Mouse (Mus musculus): Measurements from ENCODE around the gene Fndc3a.

Gene Fndc3a

GRCm38 (mm10) chr14:72671911-72672310, 37.9 kb downstream of the Fndc3a start:
- no peak for DNase-seq (ENCODE audit: low read depth, low spot score)

GRCm38 (mm10) chr14:72670987-72671386, 38.8 kb downstream of the Fndc3a start:
- peak; percentile 26 for DNase-seq (ENCODE audit: low read depth, low spot score)

- DNase-seq (ENCODE audit: low read depth, low spot score): no peak
Measured at GRCm38 (mm10) chr14:72649268-72649667, 60.5 kb downstream of the Fndc3a start.

DNA sequence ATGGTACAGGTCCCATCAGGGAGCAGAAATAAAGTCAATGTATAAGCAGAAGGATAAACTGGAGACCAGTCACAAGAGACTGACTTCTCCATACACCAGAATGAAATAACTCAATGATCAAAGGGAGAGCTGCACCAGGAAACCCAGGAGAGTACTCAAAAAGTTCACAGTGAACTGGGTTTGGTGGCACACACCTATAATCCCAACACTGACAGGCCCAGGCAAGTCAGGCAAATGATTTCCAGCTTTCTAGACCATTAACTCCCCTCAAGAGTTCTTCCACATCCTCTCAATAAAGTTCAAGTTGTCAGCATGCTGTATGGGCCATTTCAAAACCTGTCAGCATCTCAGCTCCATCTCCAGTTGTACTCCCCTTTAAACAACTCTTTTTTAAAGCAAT, 64.3 kb downstream of the Fndc3a start:
- no peak for DNase-seq (ENCODE audit: low read depth, low spot score)

DNA sequence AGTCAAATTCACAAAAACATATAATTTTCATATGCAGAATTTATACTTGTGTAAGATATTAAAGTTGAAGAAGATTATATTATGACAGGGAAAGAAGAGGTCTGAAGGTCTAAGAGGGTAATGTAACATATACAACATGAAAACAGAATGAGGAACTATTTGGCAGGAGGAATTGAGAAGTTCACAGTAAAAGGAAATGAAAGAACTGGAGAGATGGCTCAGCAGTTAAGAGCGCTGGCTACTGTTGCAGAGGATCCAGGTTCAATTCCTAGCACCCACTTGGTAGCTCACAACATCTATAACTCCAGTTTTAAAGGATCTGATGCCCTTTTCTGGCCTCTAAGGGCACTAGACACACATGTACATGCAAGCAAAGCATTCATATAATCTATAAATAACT, 65.2 kb downstream of the Fndc3a start:
- DNase-seq (ENCODE audit: low read depth, low spot score): peak; percentile 57

DNA sequence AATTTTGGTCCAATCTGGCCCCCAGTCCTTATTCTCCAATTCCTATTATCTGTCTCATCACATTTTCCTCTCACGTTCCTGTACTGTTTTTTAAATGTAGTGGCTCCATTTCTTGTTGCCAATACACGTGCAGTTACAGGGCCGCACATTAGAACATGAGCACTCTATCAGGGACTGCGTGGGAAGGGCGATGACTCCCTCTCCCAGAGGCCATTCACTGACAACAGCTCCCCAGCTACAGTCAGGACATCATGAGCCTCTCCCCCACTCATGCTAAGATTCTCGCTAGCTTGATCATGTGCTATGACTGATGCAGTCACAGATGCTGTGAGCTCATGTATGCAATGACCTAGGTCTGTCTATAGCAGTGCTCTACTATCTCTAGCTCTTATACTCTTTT, 71.3 kb downstream of the Fndc3a start:
- no peak for DNase-seq (ENCODE audit: low read depth, low spot score)

DNA sequence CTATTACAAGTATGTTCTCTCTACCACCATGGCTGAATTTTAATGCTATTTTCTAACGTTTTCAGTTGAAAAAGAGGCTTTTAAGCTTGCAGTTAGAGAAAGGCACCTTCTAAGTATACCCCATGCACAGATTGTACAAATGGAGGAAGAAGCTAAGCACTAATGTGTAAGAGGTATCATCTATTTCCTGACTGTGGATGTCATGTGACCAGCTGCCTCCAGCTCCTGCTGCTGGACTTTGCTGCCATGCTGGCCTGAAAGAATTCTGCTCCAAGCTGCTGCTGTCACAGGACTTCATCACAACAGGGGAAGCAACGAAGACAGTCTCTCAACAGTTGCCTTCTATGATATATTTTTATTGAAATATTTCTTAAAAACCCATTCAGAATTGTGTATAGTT, 76.2 kb downstream of the Fndc3a start:
- DNase-seq (ENCODE audit: low read depth, low spot score): no peak

- DNase-seq (ENCODE audit: low read depth, low spot score): no peak
Measured at GRCm38 (mm10) chr14:72625411-72625810, 84.4 kb downstream of the Fndc3a start.

DNA sequence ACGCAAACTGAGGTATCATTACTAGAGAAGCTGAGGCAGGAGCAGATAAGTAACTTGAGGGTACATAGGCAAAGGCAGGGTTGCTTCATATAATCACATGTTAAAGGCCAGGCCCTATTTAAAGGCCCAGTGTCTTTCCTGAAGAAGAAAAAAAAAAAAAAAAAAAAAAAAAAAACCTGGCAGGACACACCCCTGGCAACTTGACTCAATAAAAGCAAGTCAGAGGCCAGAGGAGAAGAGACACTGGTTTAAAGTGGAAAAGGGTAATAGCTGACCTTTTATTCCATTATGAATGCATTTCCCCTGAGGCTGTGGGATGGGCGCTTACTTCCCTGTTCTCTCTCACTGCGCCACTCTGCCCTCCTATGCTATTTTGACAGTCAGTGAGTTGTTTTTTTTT, 105.7 kb downstream of the Fndc3a start:
- no peak for DNase-seq (ENCODE audit: low read depth, low spot score)

DNA sequence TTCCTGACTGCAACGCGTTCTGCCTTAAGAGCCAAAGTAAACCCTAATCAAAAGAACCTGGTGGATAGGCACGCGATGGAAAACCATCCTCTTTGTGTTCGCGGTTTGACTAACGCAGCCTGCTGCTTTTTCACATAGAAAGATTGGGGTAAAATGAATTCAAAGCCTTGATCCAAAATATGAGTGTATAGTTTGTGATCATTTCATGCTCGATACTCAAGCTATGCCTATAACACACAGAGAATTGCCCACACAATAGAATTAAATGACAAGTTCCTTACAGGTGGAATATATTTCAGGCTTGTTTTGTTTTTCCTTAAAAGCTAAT, 106.6 kb downstream of the Fndc3a start:
- no peak for DNase-seq (ENCODE audit: low read depth, low spot score)

DNA sequence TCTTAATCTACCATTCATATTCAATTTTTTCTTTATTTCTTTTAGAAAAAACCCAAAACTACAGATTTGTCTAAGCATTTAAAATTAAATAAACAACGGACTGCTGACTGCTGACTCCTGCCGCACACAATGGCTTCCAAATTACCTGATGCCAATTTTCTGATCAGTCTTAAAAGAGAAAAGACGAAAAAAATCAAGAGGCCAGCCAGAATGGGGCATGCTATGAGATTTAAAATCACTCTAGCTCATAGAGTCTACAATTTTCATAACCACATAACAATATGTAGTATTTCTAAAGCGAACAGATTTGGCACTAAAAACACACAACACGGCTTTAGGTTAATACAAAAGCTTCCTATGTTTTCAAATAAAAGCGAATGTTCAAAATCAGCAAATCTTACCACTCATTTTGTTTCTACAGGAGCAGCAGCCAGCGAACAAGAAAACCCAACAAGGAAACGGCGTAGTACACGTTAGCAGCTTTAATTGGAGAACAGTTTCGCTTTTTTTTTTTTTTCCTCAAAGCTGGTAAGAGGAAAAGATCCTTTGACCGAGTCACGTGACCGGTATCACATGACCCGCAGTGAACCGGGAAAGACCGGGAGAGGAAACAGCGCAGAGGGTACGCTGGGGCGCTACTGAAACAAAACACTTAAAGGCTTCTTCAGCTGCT, 107.1 kb downstream of the Fndc3a start:
- DNase-seq (ENCODE audit: low read depth, low spot score): no peak

DNA sequence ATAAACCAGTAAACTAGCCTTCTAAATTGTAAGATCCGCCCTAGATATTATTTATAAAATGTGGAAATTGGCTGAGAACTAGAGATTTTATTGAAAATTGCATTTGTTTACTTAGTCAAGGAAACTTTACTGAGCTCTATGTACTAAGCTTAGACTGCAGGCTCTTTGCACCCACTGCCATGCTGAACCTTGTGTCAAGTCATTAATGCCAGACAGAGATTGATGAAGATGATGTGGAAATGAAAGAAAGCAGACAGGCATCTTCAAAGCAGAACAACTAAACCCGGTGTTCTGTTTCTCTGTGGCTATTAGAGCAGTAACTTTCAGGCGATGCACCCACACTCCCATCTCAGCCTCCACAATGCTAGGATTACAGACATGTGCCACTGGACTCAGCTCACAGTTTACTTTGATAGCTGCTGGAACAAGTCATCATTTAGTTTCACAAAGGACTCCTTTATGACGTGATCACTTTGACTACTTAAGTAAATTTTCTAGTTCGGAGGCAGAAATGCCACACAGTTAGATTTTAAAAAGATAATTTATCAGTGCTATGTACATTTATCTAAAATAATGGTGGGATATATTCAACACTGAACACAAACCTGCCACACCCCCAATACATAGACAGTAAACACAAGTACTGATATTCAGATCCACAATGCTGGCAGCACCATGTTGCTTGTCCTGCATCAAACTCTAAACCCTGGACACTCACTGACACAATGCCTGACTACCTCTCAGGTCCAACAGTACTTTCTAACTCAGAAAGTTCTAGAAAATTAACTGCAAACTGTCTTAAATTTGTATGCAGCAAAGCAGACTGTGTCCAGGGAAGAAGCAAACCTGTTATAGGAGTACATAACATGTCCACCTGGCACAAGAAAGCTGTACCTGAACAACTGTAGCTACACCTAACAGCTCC, 108.2 kb downstream of the Fndc3a start:
- no peak for DNase-seq (ENCODE audit: low read depth, low spot score)

GRCm38 (mm10) chr14:72600375-72600774, 109.4 kb downstream of the Fndc3a start:
- DNase-seq (ENCODE audit: low read depth, low spot score): no peak

- no peak for DNase-seq (ENCODE audit: low read depth, low spot score)
Measured at GRCm38 (mm10) chr14:72598976-72599740, 110.6 kb downstream of the Fndc3a start.

- no peak for DNase-seq (ENCODE audit: low read depth, low spot score)
Measured at GRCm38 (mm10) chr14:72594191-72594590, 115.6 kb downstream of the Fndc3a start.

- DNase-seq (ENCODE audit: low read depth, low spot score): no peak
Measured at GRCm38 (mm10) chr14:72589415-72589814, 120.4 kb downstream of the Fndc3a start.

GRCm38 (mm10) chr14:72582979-72583378, 126.8 kb downstream of the Fndc3a start:
- DNase-seq (ENCODE audit: low read depth, low spot score): peak; percentile 86

DNA sequence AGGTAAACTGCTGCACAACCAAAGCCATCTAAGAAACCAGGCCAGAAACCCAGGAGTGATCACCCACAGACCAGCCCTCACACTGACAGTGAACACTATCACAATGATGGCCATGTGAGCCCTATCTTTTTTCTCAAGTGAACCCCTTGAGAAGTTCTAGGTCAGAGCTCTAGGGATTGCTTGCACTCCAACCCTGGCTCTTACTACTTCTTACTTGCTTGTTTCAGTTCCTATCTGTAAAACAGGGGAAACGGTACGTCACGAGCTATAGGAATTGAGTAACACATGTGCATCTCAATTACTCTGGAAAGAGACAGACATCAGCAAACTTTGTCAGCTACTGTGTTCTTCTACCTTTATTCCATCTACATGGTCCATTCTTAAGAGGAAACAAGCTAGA, 128.8 kb downstream of the Fndc3a start:
- peak; percentile 74 for DNase-seq (ENCODE audit: low read depth, low spot score)

GRCm38 (mm10) chr14:72576283-72576682, 133.5 kb downstream of the Fndc3a start:
- DNase-seq (ENCODE audit: low read depth, low spot score): peak; percentile 33

DNA sequence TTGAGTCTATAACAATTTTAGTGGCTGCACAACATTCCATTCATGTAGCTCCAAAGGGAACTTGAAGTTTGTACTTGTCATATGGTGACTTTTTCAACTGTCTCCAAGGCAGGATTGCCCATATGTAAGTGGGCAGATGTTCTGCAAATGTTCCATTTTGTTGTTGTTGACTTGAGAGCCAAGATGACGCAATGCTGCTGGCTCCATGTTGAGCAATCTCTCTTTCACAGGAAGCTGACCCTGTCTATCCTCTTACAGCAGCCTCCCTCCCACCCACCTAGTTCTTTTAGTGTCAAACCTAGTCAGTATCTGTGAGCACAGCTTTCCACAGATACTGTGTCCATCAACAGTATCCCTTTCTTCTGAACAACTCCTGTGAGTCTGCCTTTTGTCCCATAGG, 145.9 kb downstream of the Fndc3a start:
- DNase-seq (ENCODE audit: low read depth, low spot score): no peak

- no peak for DNase-seq (ENCODE audit: low read depth, low spot score)
Measured at GRCm38 (mm10) chr14:72558795-72559194, 151.0 kb downstream of the Fndc3a start.

- no peak for DNase-seq (ENCODE audit: low read depth, low spot score)
Measured at GRCm38 (mm10) chr14:72555846-72556245, 154.0 kb downstream of the Fndc3a start.
